ENCODE assay signal across 8 mouse cellular contexts in genomic region chr9:44708429-44708765, GRCm38 (mm10). TPM values are rescaled to one million over a fixed set of nuclear protein-coding genes. Genes with fewer than 3 reads are reported as not detected.
A peak's percentile ranks its signal among the peaks of the same experiment; 100 is the strongest.
DNase-seq lines count a peak whose midpoint lies in the region; ATAC-seq lines count a peak whose summit lies in the region.

No protein-coding gene starts in this region.

- H3K27ac ChIP-seq in forebrain, embryonic 14.5 days (ENCODE audit: low read depth, low read length) = no peak overlapping the region
- peak overlapping the region; percentile 85 for H3K27ac ChIP-seq in limb, embryonic 10.5 days
- peak overlapping the region; percentile 27; the same call in 1 of the 2 replicates for H3K27ac ChIP-seq in stomach, embryonic 15.5 days

- H3K27me3 ChIP-seq in forebrain, embryonic 14.5 days (replicated peaks; ENCODE audit: control insufficient read depth, insufficient read depth, low read length) = no peaks in the 10 kb centered on the region
- peaks cover 14% of the 10 kb centered on the region for H3K27me3 ChIP-seq in limb, embryonic 10.5 days (ENCODE audit: low read depth, poor library complexity, severe bottlenecking)
- H3K27me3 ChIP-seq in stomach, embryonic 15.5 days (replicated peaks) = no peaks in the 10 kb centered on the region

- peak overlapping the region; percentile 24 for H3K4me3 ChIP-seq in forebrain, embryonic 14.5 days (ENCODE audit: low read depth, low read length)
- H3K4me3 ChIP-seq in limb, embryonic 10.5 days = peak overlapping the region; percentile 53
- H3K4me3 ChIP-seq in stomach, embryonic 15.5 days (replicated peaks) = peak overlapping the region; percentile 46

- H3K9ac ChIP-seq in forebrain, embryonic 14.5 days (ENCODE audit: low read length) = peak overlapping the region; percentile 54
- 0 out of 2 replicates have a peak overlapping the region, but pooled peaks have one; percentile 10 for H3K9ac ChIP-seq in stomach, embryonic 15.5 days

- peak overlapping the region; percentile 67 for H3K4me2 ChIP-seq in forebrain, embryonic 14.5 days (ENCODE audit: low read length)
- H3K4me2 ChIP-seq in stomach, embryonic 15.5 days = peak overlapping the region; percentile 72

- peak; percentile 53 for DNase-seq in right cerebral cortex, postnatal 4 days
- no peak for DNase-seq in right cerebral cortex, adult 2 months (ENCODE audit: low spot score in 2 of 2)
- peak; percentile 78 for DNase-seq in forebrain, embryonic 14.5 days (ENCODE audit: low spot score)
- peak; percentile 81 to 83 for DNase-seq in heart, postnatal 36 days
- DNase-seq in limb, embryonic 10.5 days (ENCODE audit: low spot score) = peak; percentile 83
- DNase-seq in mesoderm, embryonic 11.5 days (ENCODE audit: low read depth, low spot score) = peak; percentile 56
- no peak for DNase-seq in right cerebral cortex, postnatal 14 days

- intact Hi-C loops in heart, postnatal 36 days (cut with DNase I) = no loop called here

- H3K4me1 ChIP-seq in forebrain, embryonic 14.5 days (ENCODE audit: control insufficient read depth, insufficient read depth, low read length) = peaks cover 16% of the 10 kb centered on the region
- H3K4me1 ChIP-seq in limb, embryonic 10.5 days = peaks cover 23% of the 10 kb centered on the region
- peaks cover 21% of the 10 kb centered on the region for H3K4me1 ChIP-seq in stomach, embryonic 15.5 days

- WGBS in forebrain, embryonic 14.5 days = 4% methylated on average over 24 of the region's 24 CpGs
- WGBS in limb, embryonic 10.5 days = 3% methylated on average over 23 of the region's 24 CpGs
- 4% methylated on average over 23 of the region's 24 CpGs for WGBS in stomach, embryonic 15.5 days

- peak; percentile 83 for ATAC-seq in forebrain, embryonic 14.5 days
- peak; percentile 80 for ATAC-seq in stomach, embryonic 15.5 days (ENCODE audit: insufficient read depth, low FRiP score, low read depth)

- H3K9me3 ChIP-seq in forebrain, embryonic 14.5 days (replicated peaks; ENCODE audit: control insufficient read depth, low read length) = no peaks in the 10 kb centered on the region
- H3K9me3 ChIP-seq in limb, embryonic 10.5 days (replicated peaks) = no peaks in the 10 kb centered on the region
- no peaks in the 10 kb centered on the region for H3K9me3 ChIP-seq in stomach, embryonic 15.5 days

- H3K36me3 ChIP-seq in forebrain, embryonic 14.5 days (ENCODE audit: control insufficient read depth, insufficient read depth, low read length) = peaks cover 82% of the 10 kb centered on the region
- peaks cover 96% of the 10 kb centered on the region for H3K36me3 ChIP-seq in limb, embryonic 10.5 days
- H3K36me3 ChIP-seq in stomach, embryonic 15.5 days = peaks cover 8% of the 10 kb centered on the region; the same call in 1 of the 2 replicates

RNA-seq across cellular contexts. Expression of gene Phldb1, which starts 26.6 kb away (rescaled TPM):
- 29.5 and 42.9 TPM in 2 replicates for polyA plus RNA-seq in forebrain, embryonic 14.5 days (2014; fragmentation: Nextera tagmentation; extraction: Ambion mirVana)
- 100 to 1,000 TPM; 110 to 140 TPM for total RNA-seq in heart, postnatal 36 days (2021)
- 37.9 and 55.9 TPM in 2 replicates for polyA plus RNA-seq in limb, embryonic 10.5 days (2016; fragmentation: Nextera tagmentation; extraction: Ambion mirVana)
- 24.0 and 25.4 TPM in 2 replicates for polyA plus RNA-seq in stomach, embryonic 15.5 days (2015; fragmentation: Nextera tagmentation; extraction: Ambion mirVana)

RNA-seq across cellular contexts. Expression of gene Treh, which starts 35.4 kb away (rescaled TPM):
- polyA plus RNA-seq in forebrain, embryonic 14.5 days (2014; fragmentation: Nextera tagmentation; extraction: Ambion mirVana) = not detected in 2 replicates
- not detected for total RNA-seq in heart, postnatal 36 days (2021)
- not detected in 2 replicates for polyA plus RNA-seq in limb, embryonic 10.5 days (2016; fragmentation: Nextera tagmentation; extraction: Ambion mirVana)
- 0.13 TPM in 1 of 2 replicates, not detected in the other for polyA plus RNA-seq in stomach, embryonic 15.5 days (2015; fragmentation: Nextera tagmentation; extraction: Ambion mirVana)

RNA-seq across cellular contexts. Expression of gene Arcn1, which starts 59.2 kb away (rescaled TPM):
- polyA plus RNA-seq in forebrain, embryonic 14.5 days (2014; fragmentation: Nextera tagmentation; extraction: Ambion mirVana) = 138 and 152 TPM in 2 replicates
- total RNA-seq in heart, postnatal 36 days (2021) = 10 to 100 TPM; 84.4 to 89.0 TPM
- polyA plus RNA-seq in limb, embryonic 10.5 days (2016; fragmentation: Nextera tagmentation; extraction: Ambion mirVana) = 172 and 193 TPM in 2 replicates
- polyA plus RNA-seq in stomach, embryonic 15.5 days (2015; fragmentation: Nextera tagmentation; extraction: Ambion mirVana) = 189 and 208 TPM in 2 replicates

RNA-seq across cellular contexts. Expression of gene Ift46, which starts 59.3 kb away (rescaled TPM):
- 178 and 206 TPM in 2 replicates for polyA plus RNA-seq in forebrain, embryonic 14.5 days (2014; fragmentation: Nextera tagmentation; extraction: Ambion mirVana)
- 10 to 100 TPM; 27.2 to 41.2 TPM for total RNA-seq in heart, postnatal 36 days (2021)
- polyA plus RNA-seq in limb, embryonic 10.5 days (2016; fragmentation: Nextera tagmentation; extraction: Ambion mirVana) = 115 and 146 TPM in 2 replicates
- 84.3 and 84.4 TPM in 2 replicates for polyA plus RNA-seq in stomach, embryonic 15.5 days (2015; fragmentation: Nextera tagmentation; extraction: Ambion mirVana)

Comparison
In these comparisons a context has a peak if more than half of its experiments do, and no peak if none do; other contexts are left out.
1. DNase-seq: peak in right cerebral cortex, postnatal 4 days (single experiment), forebrain, embryonic 14.5 days (single experiment), heart, postnatal 36 days (2 of 2), limb, embryonic 10.5 days (single experiment) and mesoderm, embryonic 11.5 days (single experiment); none in right cerebral cortex, adult 2 months (0 of 2) and right cerebral cortex, postnatal 14 days (single experiment).
2. Peak in every context shown above with its lines, with median percentiles within 50 percentile points of each other: H3K4me3 ChIP-seq.